Mouse (Mus musculus): ENCODE results near the gene Mpnd.
A peak's percentile ranks its signal among the peaks of the same experiment; 100 is the strongest.

Mpnd gene

DNA sequence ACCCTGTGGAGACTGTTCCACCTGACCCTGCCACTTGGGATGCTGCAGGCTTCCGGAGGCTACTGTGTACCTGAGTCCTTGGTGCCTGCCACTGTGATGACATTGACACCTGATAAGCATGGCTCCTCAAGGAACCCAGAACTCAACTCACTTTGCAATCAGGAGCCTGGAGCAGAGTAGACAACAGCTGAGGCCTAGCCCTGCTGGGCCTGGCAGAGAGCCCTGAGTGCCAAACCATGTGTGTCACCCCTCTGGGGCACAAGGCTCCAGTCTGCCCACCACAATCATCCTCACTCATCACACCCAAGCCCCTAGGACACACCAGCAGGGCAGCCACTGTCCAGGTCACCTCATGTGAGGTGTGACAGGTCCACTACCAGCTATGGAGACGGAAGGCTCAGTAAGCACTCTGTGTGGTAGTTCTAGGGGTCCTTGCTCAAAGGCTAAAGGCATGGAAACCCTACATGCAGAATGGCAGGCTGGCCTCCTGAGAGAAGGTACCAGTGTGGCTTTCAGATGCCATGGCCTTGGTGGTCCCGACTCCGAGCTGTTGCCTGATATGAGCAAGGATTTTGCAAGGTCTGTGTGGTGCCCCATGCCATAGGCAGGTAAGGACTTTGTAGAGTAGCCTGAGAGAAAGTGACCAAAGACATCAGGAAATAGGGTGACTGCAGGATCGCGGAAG lies 15.0 kb downstream of the Mpnd start:
- no peak for DNase-seq (ENCODE audit: low read depth, low spot score)

GRCm38 (mm10) chr17:56021161-56021910 lies 15.8 kb downstream of the Mpnd start:
- DNase-seq (ENCODE audit: low read depth, low spot score), result no peak

GRCm38 (mm10) chr17:56022131-56022988 lies 16.8 kb downstream of the Mpnd start:
- DNase-seq (ENCODE audit: low read depth, low spot score), result no peak

DNA sequence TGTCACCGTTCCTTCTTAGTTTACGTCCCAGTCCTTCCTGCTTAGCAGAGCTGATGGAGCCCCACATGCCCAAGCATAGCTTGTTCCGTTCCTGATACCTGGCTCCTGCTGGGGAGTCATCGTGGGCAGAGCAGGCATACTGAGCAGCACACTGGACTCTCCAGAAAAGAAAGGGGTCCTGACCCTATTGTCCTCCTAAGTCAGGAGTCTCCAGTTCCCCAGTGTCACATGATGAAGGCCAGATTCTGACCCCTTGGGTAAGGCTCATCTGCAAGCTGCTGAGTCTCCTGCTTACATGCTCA lies 17.4 kb downstream of the Mpnd start:
- no peak for DNase-seq (ENCODE audit: low read depth, low spot score)

DNA sequence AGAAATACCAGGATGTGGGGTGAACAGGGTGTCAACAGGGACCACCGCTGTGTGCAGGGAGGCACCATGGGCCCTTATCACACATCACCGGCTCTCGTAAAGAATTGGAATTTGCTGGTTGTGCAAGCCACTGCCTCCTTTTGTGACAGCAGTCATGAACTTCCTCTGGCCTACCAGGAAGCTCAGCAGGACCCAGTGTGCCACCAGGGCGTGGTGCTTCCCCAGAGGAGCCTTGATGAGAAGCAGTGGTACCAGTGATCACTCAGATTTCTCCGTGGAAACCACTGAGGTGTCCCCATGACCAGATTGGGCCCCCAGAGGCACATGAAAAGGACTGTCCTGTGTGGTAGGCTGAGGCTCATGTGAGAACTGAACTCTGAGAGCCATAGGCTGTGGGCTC lies 17.9 kb downstream of the Mpnd start:
- no peak for DNase-seq (ENCODE audit: low read depth, low spot score)

- no peak for DNase-seq (ENCODE audit: low read depth, low spot score)
Measured at GRCm38 (mm10) chr17:56024476-56024875, 19.0 kb downstream of the Mpnd start.

- DNase-seq (ENCODE audit: low read depth, low spot score), result no peak
Measured at GRCm38 (mm10) chr17:56024931-56025330, 19.4 kb downstream of the Mpnd start.

GRCm38 (mm10) chr17:56026303-56026702 lies 20.8 kb downstream of the Mpnd start:
- no peak for DNase-seq (ENCODE audit: low read depth, low spot score)

GRCm38 (mm10) chr17:56026881-56027280 lies 21.4 kb downstream of the Mpnd start:
- DNase-seq (ENCODE audit: low read depth, low spot score), result no peak

DNA sequence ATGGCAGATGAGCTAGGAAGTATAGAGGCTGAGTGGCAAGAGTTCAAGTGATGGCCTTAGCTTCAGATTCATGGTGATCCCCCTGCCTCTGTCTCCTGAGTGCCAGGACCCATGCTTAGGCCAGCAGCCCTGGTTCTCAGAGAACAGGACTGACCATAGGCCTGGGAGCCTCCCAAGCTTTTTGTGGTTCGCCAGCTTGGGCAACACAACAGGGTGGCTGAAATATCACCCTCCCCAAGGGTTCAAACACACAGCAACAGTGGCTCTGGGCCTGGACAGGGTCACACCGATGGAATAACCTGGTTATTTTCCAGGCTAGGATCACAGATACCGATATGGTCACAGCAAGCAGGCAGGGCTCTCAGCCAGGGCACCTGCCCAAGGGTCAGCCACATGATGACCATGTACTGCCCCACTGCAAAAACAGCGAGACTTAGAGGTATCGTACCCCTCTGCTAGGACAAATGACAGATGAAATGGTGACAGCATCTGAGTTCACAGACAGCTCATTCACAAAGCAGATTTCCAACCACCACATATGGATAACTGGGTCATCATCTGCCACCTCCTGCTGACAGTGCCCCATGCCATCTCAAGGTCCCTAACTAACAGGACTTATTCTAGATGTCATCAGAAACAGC lies 22.4 kb downstream of the Mpnd start:
- no peak for DNase-seq (ENCODE audit: low read depth, low spot score)

DNA sequence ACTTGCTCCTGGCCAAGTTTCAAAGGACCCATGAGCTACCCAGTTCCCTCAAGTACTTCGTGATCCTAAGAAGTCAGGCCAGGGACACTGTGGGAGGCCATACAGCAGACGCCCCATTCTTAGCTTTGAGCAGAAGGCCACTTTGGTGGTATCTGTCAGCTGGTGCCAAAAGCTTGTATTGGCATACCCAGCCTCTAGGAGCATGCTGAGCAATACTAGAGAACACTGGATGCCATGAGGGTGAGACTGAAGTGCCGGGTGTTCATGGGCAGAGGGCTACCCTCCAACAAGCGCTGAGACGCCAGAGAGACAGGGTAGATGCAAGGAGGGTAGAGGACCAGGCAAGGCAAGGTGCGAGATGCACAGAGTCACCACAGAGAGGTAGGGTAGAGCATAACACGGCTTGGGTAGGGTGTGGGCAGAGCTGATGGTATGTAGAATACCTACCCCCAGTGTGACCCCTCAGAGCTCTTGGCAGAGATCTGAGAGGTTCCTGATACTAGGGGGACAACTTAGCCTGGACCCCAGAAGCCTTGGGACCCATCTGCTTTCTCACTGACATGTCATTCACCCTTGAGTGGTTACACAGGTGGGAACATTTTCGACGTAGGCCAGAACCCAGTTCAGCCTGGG lies 24.8 kb downstream of the Mpnd start:
- no peak for DNase-seq (ENCODE audit: low read depth, low spot score)

DNA sequence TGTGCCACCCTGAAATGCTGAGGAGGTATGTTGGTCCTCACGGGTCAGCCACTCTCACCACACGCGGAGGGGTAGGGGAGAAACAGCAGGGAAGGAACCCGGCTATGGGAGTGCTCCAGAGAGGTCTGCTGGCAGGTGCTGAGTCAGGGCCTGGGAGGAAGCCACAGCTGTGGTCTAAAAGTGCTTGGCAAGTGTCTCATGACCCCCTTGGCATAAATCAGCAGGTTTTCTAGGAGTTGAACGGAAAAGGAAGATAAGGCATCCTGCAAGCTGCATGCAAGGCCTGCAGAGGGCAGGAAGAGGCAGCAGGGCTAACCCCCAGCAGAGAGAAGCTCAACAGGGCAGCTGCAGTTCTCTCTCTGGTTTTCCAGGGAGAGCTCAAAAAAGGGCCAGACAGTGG lies 25.4 kb downstream of the Mpnd start:
- DNase-seq (ENCODE audit: low read depth, low spot score), result no peak

GRCm38 (mm10) chr17:56031431-56031830 lies 25.9 kb downstream of the Mpnd start:
- no peak for DNase-seq (ENCODE audit: low read depth, low spot score)

- no peak for DNase-seq (ENCODE audit: low read depth, low spot score)
Measured at GRCm38 (mm10) chr17:56032127-56032733, 26.7 kb downstream of the Mpnd start.

DNA sequence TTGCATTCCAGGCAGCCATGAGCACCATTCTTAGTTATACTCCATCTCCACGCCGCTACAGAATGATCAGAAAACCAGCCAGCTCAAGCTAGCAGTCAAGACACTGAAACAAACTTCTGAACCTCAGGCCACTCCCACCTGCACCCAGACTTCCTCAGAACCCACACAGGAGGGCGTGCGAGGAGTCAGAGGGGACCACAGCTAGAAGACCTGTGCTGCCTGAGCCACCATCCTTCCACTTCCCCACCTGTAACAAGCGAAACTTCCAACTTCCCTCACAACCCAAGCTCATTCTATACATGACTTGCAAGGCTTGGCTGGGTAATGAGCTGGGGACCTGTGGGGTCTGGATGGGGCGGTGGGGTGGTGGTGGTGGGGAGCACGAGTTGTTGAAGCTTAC lies 27.3 kb downstream of the Mpnd start:
- DNase-seq (ENCODE audit: low read depth, low spot score), result no peak

DNA sequence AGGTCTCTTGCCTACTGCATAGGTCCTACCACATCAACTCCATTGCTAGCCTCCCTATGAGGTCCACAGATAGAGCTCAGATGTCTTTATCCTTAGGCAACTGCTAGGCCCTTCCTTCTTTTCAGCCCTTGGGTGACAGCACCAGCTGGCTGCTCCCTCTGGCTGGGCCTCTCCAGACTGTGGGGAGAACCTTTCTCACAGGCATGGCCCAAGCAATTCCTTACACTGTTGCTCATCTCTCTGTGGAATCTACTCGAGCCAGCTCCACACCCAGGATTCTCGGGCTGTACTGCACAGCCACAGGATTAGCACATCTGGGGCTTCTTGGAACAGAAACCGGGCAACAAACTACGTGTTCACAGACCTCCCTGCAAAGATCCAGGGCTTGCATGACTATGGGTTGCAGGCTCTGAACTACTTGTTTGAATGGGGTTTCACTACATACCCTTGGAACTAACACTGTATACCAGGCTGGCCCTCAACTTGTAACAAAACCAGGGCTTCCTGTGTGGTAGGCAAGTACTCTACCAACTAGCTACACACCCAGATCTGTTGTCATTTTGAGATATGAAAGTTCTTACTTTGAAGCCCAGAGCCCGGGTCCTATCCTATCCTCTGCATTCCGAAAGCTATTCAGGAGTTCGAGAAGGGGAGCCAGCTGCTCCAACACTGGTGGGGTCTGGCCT lies 28.7 kb downstream of the Mpnd start:
- DNase-seq (ENCODE audit: low read depth, low spot score), result no peak

- DNase-seq (ENCODE audit: low read depth, low spot score), result no peak
Measured at GRCm38 (mm10) chr17:56034726-56035100, 29.2 kb downstream of the Mpnd start.

DNA sequence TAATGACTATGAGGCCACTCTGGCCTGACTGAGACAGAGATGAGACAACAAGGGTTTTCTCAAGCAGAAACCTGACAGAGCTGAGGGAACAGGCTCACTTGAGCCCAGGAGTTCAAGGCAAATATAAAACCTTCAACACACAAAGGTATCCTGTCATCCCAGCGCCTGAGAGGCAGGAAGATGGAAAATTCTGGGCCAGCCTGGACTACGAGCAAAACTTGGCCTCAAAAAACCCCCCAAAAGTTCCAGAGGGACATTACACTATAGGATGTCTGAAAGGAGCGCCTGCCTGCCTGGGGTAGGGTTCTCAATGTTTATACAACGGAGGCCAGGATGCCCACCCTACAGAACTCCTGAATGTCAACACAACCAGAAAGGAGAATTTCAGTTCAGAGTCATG lies 29.7 kb downstream of the Mpnd start:
- DNase-seq (ENCODE audit: low read depth, low spot score), result no peak

- peak; percentile 94 for DNase-seq (ENCODE audit: low read depth, low spot score)
Measured at GRCm38 (mm10) chr17:56036176-56036900, 30.8 kb downstream of the Mpnd start, which contains the start of gene Sh3gl1. TSS of gene Sh3gl1 (minus strand) at chr17:56036635.

GRCm38 (mm10) chr17:56036901-56037287 lies 31.4 kb downstream of the Mpnd start:
- no peak for DNase-seq (ENCODE audit: low read depth, low spot score)

All from brain, embryonic 18.5 days (tissue).